Mouse (Mus musculus) thymus, postnatal 4 days (tissue): ENCODE measurements around the gene Syt16.

ENCODE experiments used
- DNase-seq: peaks from one replicate; pipeline ENCODE4 v3.0.0; 2021

Gene Syt16

DNA sequence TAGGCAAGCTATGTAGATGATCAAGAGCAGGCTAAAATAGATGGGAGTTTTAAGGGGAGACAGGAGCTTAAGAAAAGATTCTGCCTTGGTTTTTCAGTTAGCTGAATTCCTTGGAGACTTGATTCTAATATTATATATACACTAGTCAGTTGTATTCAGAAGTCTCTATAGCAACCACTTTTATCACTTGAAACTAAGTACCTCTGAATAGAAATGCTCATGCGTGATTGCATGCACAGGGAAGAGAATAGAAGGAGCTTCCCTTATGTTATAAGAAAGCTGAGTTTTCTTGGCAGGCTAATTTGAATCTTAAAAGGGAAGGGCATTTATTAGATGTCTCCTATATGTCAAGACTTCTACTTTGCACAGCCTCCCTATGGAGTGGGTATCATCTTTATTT, 235.4 kb downstream of the Syt16 start:
- DNase-seq: no peak

DNA sequence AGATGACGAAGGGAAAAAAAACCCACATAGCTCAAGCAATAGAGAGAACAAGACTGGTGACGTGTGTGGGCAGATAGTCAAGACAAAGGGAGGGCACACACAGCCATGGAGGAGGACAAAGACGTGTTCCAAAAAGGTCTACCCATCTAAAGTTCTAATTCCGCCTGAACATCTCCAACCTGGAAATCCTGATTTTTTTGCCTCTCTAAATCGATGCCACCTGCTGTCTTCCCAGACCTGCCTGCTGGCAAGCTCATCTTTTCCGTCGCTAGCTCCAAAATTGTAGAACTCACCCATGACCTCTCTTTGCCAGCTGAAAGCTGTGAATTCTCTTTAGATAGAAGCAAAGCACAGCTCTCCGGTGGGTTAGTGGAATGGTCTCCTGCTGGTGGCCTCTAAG, 238.7 kb downstream of the Syt16 start:
- DNase-seq: no peak

DNA sequence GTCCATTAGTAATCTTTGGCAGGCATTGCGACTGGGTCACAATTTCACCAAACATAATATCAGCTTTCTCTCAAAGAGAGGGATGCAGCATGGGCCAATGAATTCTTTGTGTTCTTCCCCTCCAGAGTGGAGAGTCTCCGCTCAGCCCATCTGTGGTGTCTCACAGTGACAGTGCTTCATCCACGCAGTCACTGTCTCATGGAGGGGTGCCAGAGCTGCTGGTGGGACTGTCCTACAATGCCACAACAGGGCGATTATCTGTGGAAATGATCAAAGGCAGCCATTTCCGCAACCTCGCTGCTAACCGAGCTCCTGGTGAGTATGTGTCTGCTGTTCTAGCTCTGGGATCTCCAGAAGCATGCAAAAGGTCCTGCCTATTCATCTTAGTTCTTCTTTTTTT, 240.6 kb downstream of the Syt16 start:
- no peak for DNase-seq

- DNase-seq: no peak
Measured at GRCm38 (mm10) chr12:74238806-74239205, 241.3 kb downstream of the Syt16 start.

DNA sequence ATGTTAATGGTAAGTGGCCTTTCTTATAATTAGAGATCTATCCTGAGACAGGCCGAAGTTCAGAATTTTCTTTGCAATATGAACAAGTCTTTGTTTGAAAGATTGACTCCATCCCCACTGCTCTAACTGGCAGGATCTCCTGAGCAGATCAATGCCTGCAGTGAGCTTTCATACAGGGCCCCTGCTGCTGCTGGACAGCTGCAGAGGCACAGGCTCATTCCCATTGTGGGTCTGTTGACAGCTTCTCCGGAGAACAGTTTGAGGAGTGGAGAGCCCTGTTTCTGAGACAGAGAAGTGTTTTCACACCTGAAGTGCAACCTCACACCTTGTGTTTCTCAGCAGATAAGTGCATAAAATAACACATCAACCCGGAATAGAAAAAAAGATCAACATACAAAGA, 267.4 kb downstream of the Syt16 start:
- DNase-seq: no peak

DNA sequence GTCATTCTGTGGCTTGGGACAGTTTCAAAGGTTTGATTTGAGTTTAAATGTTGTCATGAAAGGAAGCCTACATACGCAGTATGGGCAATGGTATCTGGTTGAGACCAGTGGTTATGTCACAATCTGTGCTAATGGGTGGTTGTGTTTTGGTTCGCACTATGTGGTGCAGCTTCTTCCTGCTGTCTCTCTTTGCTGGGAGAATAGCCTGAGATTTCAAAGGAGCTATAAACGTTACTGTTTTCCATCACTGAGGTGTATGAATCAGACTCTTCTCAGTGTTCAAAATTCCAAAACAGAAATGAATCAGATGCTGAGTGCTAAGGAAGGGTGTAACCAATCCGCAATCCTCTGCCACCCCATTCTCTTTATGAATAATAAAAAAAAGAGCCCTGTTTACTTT, 269.6 kb downstream of the Syt16 start:
- DNase-seq: no peak

DNA sequence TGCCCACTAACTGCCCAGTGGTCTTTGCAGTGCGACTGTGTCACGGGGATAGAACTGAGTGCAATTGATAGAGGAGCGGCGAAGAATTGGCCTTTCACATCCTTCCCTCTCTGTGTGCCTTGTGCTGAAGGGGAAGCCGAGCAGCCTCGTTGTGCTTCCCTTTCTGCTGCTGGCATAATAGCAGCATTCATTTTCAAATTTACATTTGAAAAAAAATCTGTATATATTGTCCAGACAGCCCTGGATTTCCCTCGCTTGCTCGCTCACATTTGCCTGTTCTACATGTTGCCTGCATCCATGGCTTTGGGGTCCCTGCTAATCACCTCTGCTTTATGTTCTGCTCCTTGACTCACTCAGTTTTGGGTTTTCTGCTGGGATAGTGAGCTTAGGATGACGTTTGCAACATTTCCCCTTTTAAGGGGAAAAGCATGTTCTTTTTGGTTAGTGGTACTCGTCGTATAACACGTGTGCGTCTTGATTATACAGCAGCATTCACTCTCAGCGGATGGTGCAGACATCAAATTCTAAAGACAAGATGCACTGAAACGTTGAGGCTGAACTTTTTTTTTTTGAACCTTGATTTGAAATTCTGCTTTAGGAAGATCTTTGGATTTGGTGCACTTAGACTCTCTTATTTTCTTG, 271.3 kb downstream of the Syt16 start:
- DNase-seq: no peak

DNA sequence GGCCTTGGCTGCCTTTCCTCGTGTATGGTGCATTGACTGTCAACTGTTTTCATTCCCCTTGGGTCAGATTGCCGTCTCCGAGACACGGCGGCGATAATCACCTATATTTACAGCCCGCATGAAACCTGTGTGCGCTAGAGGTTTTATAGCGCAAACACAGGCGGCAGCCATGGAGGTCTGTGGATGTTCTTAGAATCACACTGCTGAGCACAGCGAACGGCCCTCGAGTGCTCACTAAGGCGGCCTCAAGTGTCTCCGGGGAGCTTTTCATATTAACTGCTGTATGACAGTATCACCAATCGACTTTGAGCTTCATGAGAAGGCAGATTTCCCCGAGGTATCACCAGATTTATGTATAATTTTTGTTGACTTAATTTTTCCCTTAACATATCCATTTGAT, 275.1 kb downstream of the Syt16 start:
- no peak for DNase-seq

GRCm38 (mm10) chr12:74277265-74277664, 279.8 kb downstream of the Syt16 start:
- DNase-seq: no peak

DNA sequence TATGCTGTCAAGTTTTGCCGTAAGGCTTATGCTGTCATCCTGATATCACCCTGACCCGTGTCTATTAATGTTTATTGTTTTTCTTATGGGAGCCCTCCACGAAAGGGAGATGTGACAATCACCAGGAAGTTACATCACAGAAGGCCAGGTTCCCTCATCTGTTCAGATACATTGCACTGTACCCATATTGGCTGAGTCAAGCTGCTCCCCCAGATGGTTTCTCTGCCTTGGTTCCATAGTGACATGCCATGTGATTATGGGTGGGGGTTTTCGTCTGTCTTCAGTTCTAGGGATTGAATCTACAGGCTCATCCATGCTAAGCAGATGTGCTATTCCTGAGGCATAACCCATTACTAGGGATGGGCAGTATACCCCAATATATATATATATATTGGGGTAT, 283.9 kb downstream of the Syt16 start:
- no peak for DNase-seq

DNA sequence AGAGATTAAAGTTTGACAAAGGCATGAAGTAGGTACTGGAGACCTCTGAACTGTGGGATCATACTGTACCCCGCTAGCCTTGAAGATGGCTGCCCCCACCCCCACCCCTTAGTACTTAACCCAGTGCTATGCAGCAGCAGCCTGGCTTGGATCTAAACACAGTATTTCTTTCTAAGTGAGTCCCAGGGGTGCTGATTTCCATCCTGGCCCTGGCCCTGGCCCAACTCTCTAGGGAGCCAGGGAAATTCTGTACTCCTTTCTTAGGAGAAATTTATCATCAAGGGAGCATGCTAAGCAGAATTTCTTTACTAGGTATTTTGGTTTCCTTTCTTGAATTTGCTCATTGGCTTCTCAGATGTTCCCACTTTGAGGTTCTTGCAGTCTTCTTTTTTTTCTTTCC, 285.4 kb downstream of the Syt16 start:
- DNase-seq: no peak

DNA sequence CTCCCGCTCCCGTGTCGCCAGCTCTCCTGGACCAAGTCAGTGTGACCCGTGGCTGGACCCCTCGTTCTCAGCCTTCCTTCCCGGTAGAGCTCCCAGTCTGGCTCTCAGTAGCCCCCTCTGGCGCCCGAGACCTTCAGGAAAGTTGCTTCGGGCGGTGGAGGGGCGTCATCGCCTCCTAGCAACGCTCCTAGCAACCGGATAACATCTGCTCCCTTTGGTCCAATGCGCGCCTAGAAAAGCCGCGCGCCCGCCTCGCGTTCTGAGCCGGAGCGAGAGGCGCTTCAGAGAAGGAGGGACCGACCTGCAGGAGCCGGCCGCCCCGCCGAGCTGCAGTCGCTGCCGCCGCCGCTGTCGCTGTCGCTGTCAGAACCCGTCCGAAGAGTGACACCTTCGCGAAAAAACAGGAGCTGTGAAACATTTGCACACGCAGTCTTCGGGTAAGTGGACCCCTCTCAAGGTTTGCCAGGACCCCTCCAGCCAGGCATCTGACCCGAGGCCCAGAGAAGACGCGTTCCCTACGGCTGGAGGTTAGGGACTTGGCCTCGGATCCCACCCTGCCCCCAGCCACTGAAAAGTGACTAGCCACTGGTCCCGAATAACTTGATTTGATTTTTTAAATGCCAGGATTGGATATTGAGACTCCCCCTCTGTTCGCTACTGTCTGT, 286.7 kb downstream of the Syt16 start:
- DNase-seq: peak; percentile 50

DNA sequence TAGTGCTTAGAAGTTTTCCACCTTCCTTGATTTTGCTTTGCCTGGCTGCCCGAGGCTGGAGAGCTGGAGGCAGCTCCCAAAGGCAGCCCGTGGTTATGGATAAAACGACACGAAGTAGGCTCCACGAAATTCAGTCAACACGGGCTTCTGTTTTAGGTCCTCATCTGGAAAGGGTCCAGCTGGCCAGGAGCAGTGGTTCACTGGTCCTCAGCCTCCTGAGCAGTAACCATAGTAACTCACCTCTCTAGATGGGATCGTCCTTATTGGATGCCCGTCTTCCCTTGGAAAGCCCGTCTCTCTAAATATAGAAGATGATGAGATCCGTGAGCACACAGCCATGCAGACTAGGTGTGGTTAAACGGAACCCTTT, 287.2 kb downstream of the Syt16 start:
- DNase-seq: no peak

DNA sequence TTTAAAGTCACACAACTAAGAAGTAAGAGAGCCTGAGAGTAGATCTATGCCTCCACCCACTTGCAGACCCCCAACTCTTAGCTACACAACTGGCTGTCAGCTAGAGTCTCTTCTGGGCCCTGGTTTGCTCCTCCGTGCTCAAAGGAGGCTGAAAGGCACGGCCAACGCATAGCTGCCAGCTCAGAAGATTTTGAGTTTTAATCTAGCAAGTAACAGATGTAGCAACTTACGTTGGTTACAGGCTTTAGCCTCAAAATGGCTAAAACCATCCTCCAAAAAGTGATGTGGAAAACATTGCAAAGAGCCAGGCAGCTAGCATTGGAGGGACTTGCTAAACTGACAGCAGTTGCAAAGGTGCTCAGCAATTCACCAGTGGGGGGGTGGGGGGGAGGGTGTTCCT, 293.5 kb downstream of the Syt16 start:
- no peak for DNase-seq

DNA sequence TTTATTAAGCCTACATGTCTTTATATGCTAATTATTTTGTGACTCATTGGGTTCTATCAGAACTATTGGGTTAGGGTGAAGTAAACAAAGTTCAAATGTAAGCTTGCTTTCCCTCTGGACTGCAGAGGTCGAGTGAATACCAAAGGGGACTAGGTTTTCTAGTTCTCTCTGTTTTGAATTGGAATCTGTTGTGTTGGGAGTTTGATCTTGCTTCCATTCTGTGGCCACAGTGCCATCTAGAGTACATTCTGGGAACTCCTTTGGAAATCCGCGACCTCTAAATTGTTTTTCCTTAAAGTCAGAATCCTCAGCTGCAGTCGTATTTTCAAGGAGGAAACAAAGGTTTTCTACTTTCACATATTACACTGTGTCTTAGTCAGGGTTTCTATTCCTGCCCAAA, 296.2 kb downstream of the Syt16 start:
- DNase-seq: peak; percentile 24

GRCm38 (mm10) chr12:74296374-74296773, 298.9 kb downstream of the Syt16 start:
- no peak for DNase-seq

DNA sequence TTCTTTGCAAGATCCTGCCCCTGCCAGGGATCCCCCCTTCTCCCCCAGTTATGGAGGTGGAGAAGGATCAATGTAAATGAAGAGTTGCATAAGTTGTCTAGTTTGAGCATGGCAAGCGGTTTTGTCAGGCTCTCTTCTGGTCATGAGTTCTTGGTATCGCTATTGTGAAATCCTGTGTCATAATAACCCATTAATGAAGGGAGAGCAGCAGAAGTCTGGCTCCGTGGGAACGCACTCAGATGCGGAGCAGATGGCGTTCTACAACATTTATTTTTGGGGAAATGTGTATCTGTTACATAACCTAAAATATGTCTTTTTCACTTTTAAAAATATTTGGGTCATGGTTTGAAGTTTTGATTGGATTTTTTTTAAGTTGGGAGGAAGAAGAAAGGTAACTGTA, 304.1 kb downstream of the Syt16 start:
- no peak for DNase-seq

GRCm38 (mm10) chr12:74303418-74304294, 306.2 kb downstream of the Syt16 start:
- no peak for DNase-seq

GRCm38 (mm10) chr12:74312611-74313010, 315.1 kb downstream of the Syt16 start:
- DNase-seq: peak; percentile 16

GRCm38 (mm10) chr12:74315221-74315620, 317.8 kb downstream of the Syt16 start:
- no peak for DNase-seq

GRCm38 (mm10) chr12:74316344-74316973, 319.0 kb downstream of the Syt16 start, which contains the start of gene Gm11042:
Gene Gm11042 (minus strand): TSS chr12:74316394.
- peak; percentile 10 for DNase-seq

GRCm38 (mm10) chr12:74316989-74317759, 319.7 kb downstream of the Syt16 start:
- DNase-seq: peak; percentile 73

GRCm38 (mm10) chr12:74320318-74320717, 322.9 kb downstream of the Syt16 start:
- peak; percentile 78 for DNase-seq
